Mouse (Mus musculus) thymus, adult 2 months (tissue): ENCODE data around the gene Bbs9. TPM values are rescaled to one million over a fixed set of nuclear protein-coding genes. Genes with fewer than 3 reads are reported as not detected.
A peak's percentile ranks its signal among the peaks of the same experiment; 100 is the strongest.

ENCODE experiments used
- DNase-seq: peaks from one replicate; pipeline ENCODE4 v3.0.0; 2021
- H3K27ac ChIP-seq: fragments of 200-500 bp; 2 replicates; pipeline ENCODE4 v1.5.1; 2012; ENCODE audit warnings: low read length, control low read depth; ENCODE audit not compliant: control insufficient read depth, insufficient read depth
- H3K27me3 ChIP-seq: fragments of 200-500 bp; 2 replicates; pipeline ENCODE4 v1.6.1; 2012; ENCODE audit warnings: mild to moderate bottlenecking, low read length, moderate library complexity, mixed read lengths; ENCODE audit not compliant: control insufficient read depth, insufficient read depth
- H3K36me3 ChIP-seq: fragments of 200-500 bp; 2 replicates; pipeline ENCODE4 v1.6.1; 2012; ENCODE audit warnings: mild to moderate bottlenecking, low read length, moderate library complexity; ENCODE audit not compliant: control insufficient read depth, insufficient read depth
- H3K4me1 ChIP-seq: fragments of 200-500 bp; replicated peaks from 2 replicates; pipeline ENCODE4 v1.6.1; 2012; ENCODE audit warnings: low read length; ENCODE audit not compliant: control insufficient read depth, insufficient read depth
- H3K4me3 ChIP-seq: fragments of 200-500 bp; 2 replicates; pipeline ENCODE4 v1.5.1; 2012; ENCODE audit warnings: mild to moderate bottlenecking, low read length, control low read depth, moderate library complexity; ENCODE audit not compliant: control insufficient read depth, insufficient read depth
- CTCF ChIP-seq: fragments of 200-500 bp; IDR thresholded peaks from 2 replicates; pipeline ENCODE4 v1.5.1; 2012; ENCODE audit warnings: mild to moderate bottlenecking, control low read depth, low read length, moderate library complexity, borderline replicate concordance; ENCODE audit not compliant: control insufficient read depth, poor library complexity, insufficient read depth; ENCODE audit errors: extremely low read depth
- POLR2A ChIP-seq: fragments of 200-500 bp; IDR thresholded peaks from 2 replicates; pipeline ENCODE4 v1.6.1; 2012; ENCODE audit warnings: mild to moderate bottlenecking, low read length, control low read depth, moderate library complexity; ENCODE audit not compliant: control insufficient read depth, poor library complexity, insufficient read depth; ENCODE audit errors: extremely low read depth
- WGBS: fragments of 180-500 bp; shearing (Covaris S2); methylation state at CpG from one replicate; pipeline ENCODE4 v1.1.7; 2018; 5-methylcytosine and 5-hydroxymethylcytosine counted together
- polyA plus RNA-seq: library from polyadenylated mRNA; depleted of rRNA; stranded (reverse); fragments of >200 nt; gene quantifications from 2 replicates; pipeline ENCODE4 v1.2.3, GENCODE M21; 2012

Gene Bbs9
- polyA plus RNA-seq, 1 experiment, result 21.4 TPM

DNA sequence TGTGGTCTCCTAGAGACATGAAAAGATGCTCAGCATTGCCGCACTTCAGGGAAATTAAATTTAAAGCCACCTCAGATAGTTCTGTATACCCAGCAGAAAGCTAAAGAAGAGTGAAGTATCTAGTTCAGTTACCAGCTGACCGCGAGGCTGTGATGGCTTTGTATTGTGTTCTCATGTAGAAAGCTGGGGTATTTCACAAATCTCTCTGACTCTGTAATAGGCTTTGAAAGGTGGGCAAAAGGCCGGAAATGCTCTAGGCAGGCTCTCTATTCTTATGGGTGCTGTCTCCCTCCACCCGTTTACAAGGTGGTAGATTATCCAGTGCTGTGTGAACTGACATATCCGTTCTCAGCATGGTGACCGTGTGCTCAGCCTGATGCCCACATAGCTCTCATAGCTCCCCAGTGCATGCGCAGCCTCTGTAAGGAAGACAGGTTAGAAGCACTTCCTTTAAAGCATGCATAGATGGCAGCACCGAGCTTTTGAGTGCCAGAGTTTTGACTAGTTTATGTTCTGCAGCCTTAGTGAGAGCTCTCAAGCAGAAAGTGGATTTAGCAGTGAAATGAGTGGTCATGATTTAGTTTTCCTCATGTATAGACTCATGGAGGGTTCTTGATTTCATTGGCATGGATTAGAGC, 57.4 kb downstream of the Bbs9 start:
- H3K4me3 ChIP-seq, result no peak overlapping the region
- H3K4me1 ChIP-seq, result no peaks in the 10 kb centered on the region
- TF ChIP-seq CTCF, result no peak
- no peak for TF ChIP-seq POLR2A
- 60% methylated on average over 9 of the region's 9 CpGs for WGBS
- DNase-seq, result peak; percentile 33
- no peaks in the 10 kb centered on the region for H3K36me3 ChIP-seq
- no peak overlapping the region for H3K27ac ChIP-seq
- no peaks in the 10 kb centered on the region for H3K27me3 ChIP-seq

- H3K27me3 ChIP-seq, result no peaks in the 10 kb centered on the region
- DNase-seq, result no peak
- no peak overlapping the region for H3K27ac ChIP-seq
- no peak overlapping the region for H3K4me3 ChIP-seq
- no peaks in the 10 kb centered on the region for H3K4me1 ChIP-seq
- WGBS, result 81% methylated on average over 11 of the region's 11 CpGs
- H3K36me3 ChIP-seq, result no peaks in the 10 kb centered on the region
- TF ChIP-seq CTCF, result no peak
- no peak for TF ChIP-seq POLR2A
Measured at GRCm38 (mm10) chr9:22537767-22538373, 62.4 kb downstream of the Bbs9 start.

GRCm38 (mm10) chr9:22539546-22539945, 64.0 kb downstream of the Bbs9 start:
- 91% methylated on average over 4 of the region's 4 CpGs for WGBS
- H3K36me3 ChIP-seq, result no peaks in the 10 kb centered on the region

DNA sequence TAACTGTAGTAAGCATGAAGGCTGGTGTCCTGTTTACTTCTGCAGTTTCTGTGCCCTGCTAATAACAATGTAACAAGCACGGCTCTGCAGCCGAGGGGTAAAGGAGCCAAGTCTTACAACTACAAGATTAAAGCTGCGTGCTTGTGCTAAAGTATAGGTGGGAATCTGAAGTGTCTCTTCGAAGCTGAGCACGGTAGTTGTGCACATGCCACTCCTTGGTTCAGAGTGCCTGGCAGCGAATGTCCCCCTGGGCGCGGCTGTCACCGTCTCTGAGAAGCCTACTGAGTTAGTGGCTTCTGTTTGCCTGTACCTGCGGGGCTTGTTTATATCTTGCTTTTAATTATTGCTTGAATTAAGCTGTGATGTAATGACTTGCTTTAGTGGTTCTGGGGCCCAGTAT, 65.6 kb downstream of the Bbs9 start:
- DNase-seq, result no peak
- no peaks in the 10 kb centered on the region for H3K27me3 ChIP-seq
- no peak overlapping the region for H3K4me3 ChIP-seq
- TF ChIP-seq POLR2A (no peak), CTCF (no peak)
- no peaks in the 10 kb centered on the region for H3K4me1 ChIP-seq
- WGBS, result 95% methylated on average over 10 of the region's 10 CpGs
- H3K36me3 ChIP-seq, result no peaks in the 10 kb centered on the region
- H3K27ac ChIP-seq, result no peak overlapping the region

More at GRCm38 (mm10) chr9:22539546-22539945, 64.0 kb downstream of the Bbs9 start:
- H3K4me3 ChIP-seq, result no peak overlapping the region
- H3K4me1 ChIP-seq, result no peaks in the 10 kb centered on the region
- H3K27ac ChIP-seq, result no peak overlapping the region
- TF ChIP-seq CTCF (no peak), POLR2A (no peak)
- no peak for DNase-seq
- no peaks in the 10 kb centered on the region for H3K27me3 ChIP-seq

- 95% methylated on average over 5 of the region's 5 CpGs for WGBS
- Histone ChIP-seq H3K4me3 (no peak overlapping the region), H3K4me1 (no peaks in the 10 kb centered on the region), H3K27me3 (no peaks in the 10 kb centered on the region), H3K27ac (no peak overlapping the region), H3K36me3 (no peaks in the 10 kb centered on the region)
- no peak for DNase-seq
- TF ChIP-seq POLR2A, result no peak
- TF ChIP-seq CTCF, result no peak
Measured at GRCm38 (mm10) chr9:22543467-22543866, 68.0 kb downstream of the Bbs9 start.

GRCm38 (mm10) chr9:22544349-22545341, 69.1 kb downstream of the Bbs9 start:
- Histone ChIP-seq H3K27me3 (no peaks in the 10 kb centered on the region), H3K27ac (no peak overlapping the region), H3K36me3 (no peaks in the 10 kb centered on the region), H3K4me3 (no peak overlapping the region), H3K4me1 (no peaks in the 10 kb centered on the region)
- no peak for DNase-seq
- 95% methylated on average over 9 of the region's 9 CpGs for WGBS
- no peak for TF ChIP-seq CTCF
- TF ChIP-seq POLR2A, result no peak
